Mouse (Mus musculus) heart, embryonic 13.5 days (tissue): ENCODE measurements around the gene Mapk8ip3. TPM values are rescaled to one million over a fixed set of nuclear protein-coding genes. Genes with fewer than 3 reads are reported as not detected.

Source experiments
- ATAC-seq: fragments of 200-750 bp; cut with Nextera tagmentation; 2 replicates; pipeline ENCODE4 v1.8.0; 2017; ENCODE audit warnings: moderate TSS enrichment; ENCODE audit not compliant: insufficient number of reproducible peaks, low FRiP score, low TSS enrichment; ENCODE audit errors: extremely low read depth
- H3K27ac ChIP-seq: fragments of 300-500 bp; sonication (generic); replicated peaks from 2 replicates; pipeline ENCODE4 v1.5.1; 2015; ENCODE audit warnings: moderate library complexity, mild to moderate bottlenecking, inconsistent platforms
- H3K27me3 ChIP-seq: fragments of 300-500 bp; sonication (generic); replicated peaks from 2 replicates; pipeline ENCODE4 v1.6.1; 2015; ENCODE audit warnings: mild to moderate bottlenecking, inconsistent platforms
- H3K36me3 ChIP-seq: fragments of 300-500 bp; sonication (generic); 2 replicates; pipeline ENCODE4 v1.6.1; 2015; ENCODE audit warnings: mild to moderate bottlenecking, inconsistent platforms
- H3K4me1 ChIP-seq: fragments of 300-500 bp; sonication (generic); 2 replicates; pipeline ENCODE4 v1.6.1; 2015; ENCODE audit warnings: inconsistent platforms
- H3K4me2 ChIP-seq: fragments of 300-500 bp; sonication (generic); 2 replicates; pipeline ENCODE4 v1.6.1; 2015; ENCODE audit warnings: inconsistent platforms, mild to moderate bottlenecking, moderate library complexity
- H3K4me3 ChIP-seq: fragments of 300-500 bp; sonication (generic); 2 replicates; pipeline ENCODE4 v1.5.1; 2015; ENCODE audit warnings: moderate library complexity, mild to moderate bottlenecking, inconsistent platforms
- H3K9ac ChIP-seq: fragments of 300-500 bp; sonication (generic); 2 replicates; pipeline ENCODE4 v1.6.1; 2015; ENCODE audit warnings: inconsistent platforms, mild to moderate bottlenecking, moderate library complexity
- H3K9me3 ChIP-seq: fragments of 300-500 bp; sonication (generic); 2 replicates; pipeline ENCODE4 v1.6.1; 2016; ENCODE audit warnings: inconsistent platforms
- WGBS: fragments of 180-500 bp; shearing (Covaris S2); methylation state at CpG from one replicate; pipeline ENCODE4 v1.1.7; 2015; ENCODE audit warnings: mixed read lengths; 5-methylcytosine and 5-hydroxymethylcytosine counted together
- polyA plus RNA-seq: library from polyadenylated mRNA; unstranded; fragments of >200 nt; fragmentation: Nextera tagmentation; extraction: Ambion mirVana; gene quantifications from 2 replicates; pipeline ENCODE4 v1.2.1, GENCODE M21; 2015

Gene Mapk8ip3
- polyA plus RNA-seq, 1 experiment from 2014 or later: 25.2 TPM

DNA sequence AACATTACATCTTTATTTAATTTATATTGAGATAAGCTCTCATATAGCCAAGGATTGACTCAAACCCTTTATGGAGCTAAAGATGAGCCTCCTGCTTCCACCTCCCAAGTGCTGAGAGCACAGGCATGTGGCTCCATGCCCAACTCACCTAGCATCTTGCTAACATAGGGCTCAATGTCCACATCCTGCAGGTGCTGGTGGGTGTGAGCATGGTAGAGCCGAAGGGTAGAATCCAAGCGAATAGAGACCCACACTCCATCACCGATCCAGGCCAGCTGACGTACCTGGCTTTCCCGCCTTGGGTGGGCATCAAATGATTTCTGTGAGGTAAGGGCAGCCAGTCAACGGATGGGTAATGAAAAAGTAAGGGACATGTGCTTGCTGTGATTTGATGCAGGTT, 36.8 kb downstream of the Mapk8ip3 start:
- H3K27me3 ChIP-seq: no peaks in the 10 kb centered on the region
- WGBS: 93% methylated on average over 6 of the region's 6 CpGs
- peaks cover 34% of the 10 kb centered on the region for H3K4me1 ChIP-seq
- peaks cover 82% of the 10 kb centered on the region for H3K36me3 ChIP-seq
- no peak overlapping the region for H3K4me2 ChIP-seq
- ATAC-seq: no peak
- H3K27ac ChIP-seq: no peak overlapping the region
- no peak overlapping the region for H3K4me3 ChIP-seq
- no peaks in the 10 kb centered on the region for H3K9me3 ChIP-seq
- no peak overlapping the region for H3K9ac ChIP-seq

DNA sequence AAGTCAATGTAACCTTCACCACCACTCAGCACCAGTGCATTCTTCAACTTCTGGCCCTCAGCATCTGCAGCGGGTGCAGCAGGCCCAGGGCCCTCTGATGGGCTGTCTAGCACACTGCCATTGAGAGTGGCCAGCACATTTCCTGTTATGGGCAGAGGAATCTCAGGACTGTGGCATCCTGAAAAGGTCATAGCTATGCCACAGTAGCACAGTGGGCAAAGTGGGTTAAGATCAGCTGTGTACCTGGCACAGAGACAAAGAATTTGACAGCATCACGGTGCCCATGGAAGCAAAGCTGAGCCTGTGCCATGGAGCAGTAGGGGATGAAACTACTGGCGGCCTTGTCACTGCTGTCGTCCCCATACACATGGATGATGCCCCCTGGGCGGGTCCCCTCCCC, 37.6 kb downstream of the Mapk8ip3 start:
- Histone ChIP-seq H3K4me1 (peaks cover 38% of the 10 kb centered on the region), H3K27ac (no peak overlapping the region; the same call in 1 of the 2 replicates), H3K4me2 (no peak overlapping the region), H3K36me3 (peaks cover 74% of the 10 kb centered on the region), H3K27me3 (no peaks in the 10 kb centered on the region), H3K9ac (no peak overlapping the region), H3K4me3 (no peak overlapping the region), H3K9me3 (no peaks in the 10 kb centered on the region)
- ATAC-seq: no peak
- 69% methylated on average over 5 of the region's 5 CpGs for WGBS

DNA sequence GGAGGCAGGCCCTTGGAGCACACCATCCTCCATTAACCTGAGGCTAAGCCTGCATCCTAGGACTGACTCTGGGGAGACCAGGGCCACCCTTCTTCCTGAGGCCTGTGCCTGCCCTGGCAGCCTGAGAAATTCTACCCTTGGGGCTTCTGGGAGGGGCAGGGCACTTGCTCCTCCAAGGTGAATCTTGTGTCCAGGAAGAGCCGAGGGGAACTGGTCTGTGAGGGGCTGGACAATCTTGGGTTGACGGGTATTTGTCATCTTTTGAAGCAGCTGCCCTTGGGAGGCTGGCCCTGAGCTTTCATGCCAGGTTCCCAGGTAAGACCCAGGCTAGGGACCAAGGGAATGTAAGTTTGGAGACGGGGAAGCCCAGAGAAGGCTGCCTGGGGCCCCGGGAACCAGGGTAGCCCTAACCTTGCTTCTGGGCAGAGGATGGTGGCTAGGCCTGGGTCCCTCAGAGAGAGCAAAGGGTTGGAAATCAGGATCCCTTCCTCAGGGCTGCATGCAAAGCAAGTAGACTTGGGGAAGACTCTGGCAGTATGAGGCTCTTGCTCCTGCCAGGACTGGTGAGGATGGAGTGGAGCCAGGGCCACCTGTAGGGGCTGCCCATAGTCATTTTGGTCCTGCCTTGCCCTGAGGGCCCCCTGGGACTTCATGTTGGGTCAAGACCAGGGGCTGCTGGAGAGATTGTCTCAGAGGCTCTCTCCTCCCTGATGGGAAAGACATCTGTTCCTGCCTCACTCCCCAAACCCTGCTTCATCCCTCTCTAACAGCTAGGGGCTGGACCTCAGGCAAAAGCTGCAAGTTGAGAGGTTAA, 38.5 kb downstream of the Mapk8ip3 start:
- Histone ChIP-seq H3K9ac (peak overlapping the region; percentile 33), H3K4me2 (no peak overlapping the region), H3K36me3 (peaks cover 70% of the 10 kb centered on the region), H3K27ac (peak overlapping the region; percentile 13; the same call in 1 of the 2 replicates), H3K9me3 (no peaks in the 10 kb centered on the region), H3K27me3 (no peaks in the 10 kb centered on the region), H3K4me1 (peaks cover 46% of the 10 kb centered on the region), H3K4me3 (peak overlapping the region; percentile 87; the same call in 1 of the 2 replicates)
- ATAC-seq: no peak
- 75% methylated on average over 4 of the region's 4 CpGs for WGBS

DNA sequence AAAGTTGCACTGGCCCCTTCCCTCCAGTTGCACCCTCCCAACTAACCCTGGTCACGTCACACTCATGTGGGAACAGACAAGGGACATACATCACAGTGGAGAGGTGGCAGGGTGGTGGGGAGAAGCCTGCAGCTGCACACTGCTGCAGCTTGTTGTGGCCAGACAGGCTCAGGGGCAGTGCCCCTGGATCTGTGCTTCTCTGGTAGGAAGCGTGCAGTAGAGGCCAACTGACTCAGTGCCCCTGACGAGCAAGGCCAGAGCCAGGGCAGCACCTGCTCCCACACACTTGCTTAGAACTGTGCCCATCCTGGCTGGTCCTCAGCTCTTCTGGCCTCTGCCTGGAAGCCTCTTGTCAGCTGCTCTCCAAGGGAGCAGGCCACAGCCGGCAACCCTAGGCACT, 39.2 kb downstream of the Mapk8ip3 start:
- Histone ChIP-seq H3K4me3 (peak overlapping the region; percentile 87), H3K9ac (peak overlapping the region; percentile 30; the same call in 1 of the 2 replicates), H3K4me1 (peaks cover 46% of the 10 kb centered on the region), H3K27ac (no peak overlapping the region), H3K27me3 (no peaks in the 10 kb centered on the region), H3K9me3 (no peaks in the 10 kb centered on the region), H3K36me3 (peaks cover 70% of the 10 kb centered on the region), H3K4me2 (peak overlapping the region; percentile 100)
- WGBS: 72% methylated on average over 4 of the region's 4 CpGs
- no peak for ATAC-seq

DNA sequence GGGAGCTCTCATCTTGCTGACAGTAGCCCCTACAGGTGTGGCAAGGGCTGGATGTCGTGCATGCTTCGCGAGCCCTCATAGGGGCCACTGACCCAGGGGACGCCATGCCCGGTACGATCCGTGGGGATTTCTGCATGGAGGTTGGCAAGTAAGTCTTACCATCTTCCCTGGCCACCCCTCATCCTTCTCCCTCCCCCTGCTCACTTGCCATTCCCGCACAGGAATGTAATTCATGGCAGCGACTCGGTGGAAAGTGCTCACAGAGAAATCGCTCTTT, 39.8 kb downstream of the Mapk8ip3 start:
- Histone ChIP-seq H3K27ac (0 out of 2 replicates have a peak overlapping the region, but pooled peaks have one; percentile 86), H3K4me2 (peak overlapping the region; percentile 100), H3K9ac (peak overlapping the region; percentile 93), H3K4me3 (peak overlapping the region; percentile 87), H3K9me3 (no peaks in the 10 kb centered on the region), H3K36me3 (peaks cover 70% of the 10 kb centered on the region), H3K27me3 (no peaks in the 10 kb centered on the region), H3K4me1 (peaks cover 46% of the 10 kb centered on the region)
- ATAC-seq: no peak
- WGBS: 44% methylated on average over 11 of the region's 11 CpGs

DNA sequence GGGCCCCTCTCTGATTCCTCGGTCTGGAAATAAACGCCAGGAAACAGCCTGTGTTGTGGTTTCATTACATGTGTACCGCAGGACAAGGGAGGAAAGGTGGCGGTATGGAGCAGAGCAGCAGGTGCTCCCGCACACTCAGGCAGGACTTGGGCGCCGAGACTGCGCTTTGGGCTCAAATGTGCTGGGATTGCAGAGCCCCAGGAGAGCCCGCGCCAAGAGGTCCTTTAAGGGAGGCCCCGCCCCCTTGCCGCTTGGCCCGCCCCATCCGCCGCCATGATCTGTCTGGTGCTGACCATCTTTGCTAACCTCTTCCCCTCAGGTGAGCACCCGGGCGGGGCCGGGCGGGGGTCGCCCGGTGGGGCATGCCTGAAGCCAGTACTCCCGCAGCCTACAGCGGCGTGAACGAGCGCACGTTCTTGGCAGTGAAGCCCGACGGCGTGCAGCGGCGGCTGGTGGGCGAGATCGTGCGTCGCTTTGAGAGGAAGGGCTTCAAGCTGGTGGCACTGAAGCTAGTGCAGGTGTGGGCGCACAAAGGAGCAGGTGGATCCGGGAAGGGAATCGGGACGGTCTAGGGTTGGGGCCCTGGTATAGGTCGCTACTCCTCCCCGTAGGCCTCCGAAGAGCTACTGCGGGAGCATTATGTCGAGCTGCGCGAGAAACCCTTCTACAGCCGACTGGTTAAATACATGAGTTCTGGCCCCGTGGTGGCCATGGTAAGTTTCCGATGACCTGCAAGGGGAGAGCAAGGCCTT, 40.4 kb downstream of the Mapk8ip3 start, which contains the start of gene Nme3:
TSS of gene Nme3 (plus strand) at position 260 of the 752 bp plus-strand sequence.
- ATAC-seq: peak; percentile 51
- Histone ChIP-seq H3K27ac (peak within 1 kb of the TSS; percentile 86), H3K9ac (peak within 1 kb of the TSS; percentile 93), H3K4me3 (peak within 1 kb of the TSS; percentile 87), H3K9me3 (no peaks in the 10 kb centered on the region), H3K36me3 (peaks cover 70% of the 10 kb centered on the region), H3K27me3 (no peaks in the 10 kb centered on the region), H3K4me1 (peaks cover 46% of the 10 kb centered on the region), H3K4me2 (peak within 1 kb of the TSS; percentile 100)
- 2% methylated on average over 50 of the region's 50 CpGs for WGBS

DNA sequence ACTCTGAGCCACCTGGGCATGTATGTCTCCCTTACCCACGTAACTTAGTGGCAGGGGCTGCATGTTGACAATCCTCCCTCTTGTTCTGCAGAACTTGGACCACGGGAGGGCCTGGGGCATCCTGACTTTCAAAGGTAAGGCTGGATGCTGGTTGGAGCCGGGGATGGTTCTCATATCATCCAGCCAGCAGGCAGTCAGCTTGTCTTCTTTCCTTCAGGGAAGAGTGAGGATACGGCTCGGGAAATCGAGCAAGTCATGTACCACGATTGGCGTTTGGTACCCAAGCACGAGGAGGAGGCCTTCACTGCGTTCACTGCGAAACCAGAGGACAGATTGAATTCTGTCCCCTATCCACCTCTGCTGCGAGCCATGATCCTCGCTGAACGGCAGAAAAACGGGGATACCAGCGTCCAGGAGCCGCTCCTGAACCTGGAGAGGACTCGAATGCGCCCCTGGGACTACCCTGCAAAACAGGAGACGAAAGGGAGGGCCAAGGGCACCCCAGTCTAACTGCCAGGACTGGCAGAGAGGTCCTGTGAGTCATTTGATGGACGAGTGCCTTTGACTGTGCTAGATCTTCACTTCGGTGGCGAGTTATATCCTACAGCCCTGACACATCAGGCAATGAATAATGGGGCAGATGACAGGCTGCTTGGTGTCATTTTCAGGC, 41.1 kb downstream of the Mapk8ip3 start:
- Histone ChIP-seq H3K4me3 (peak overlapping the region; percentile 87), H3K9me3 (no peaks in the 10 kb centered on the region), H3K4me2 (peak overlapping the region; percentile 100), H3K9ac (peak overlapping the region; percentile 93), H3K4me1 (peaks cover 46% of the 10 kb centered on the region), H3K27me3 (no peaks in the 10 kb centered on the region), H3K27ac (peak overlapping the region; percentile 86), H3K36me3 (peaks cover 70% of the 10 kb centered on the region)
- ATAC-seq: no peak
- 9% methylated on average over 23 of the region's 23 CpGs for WGBS

DNA sequence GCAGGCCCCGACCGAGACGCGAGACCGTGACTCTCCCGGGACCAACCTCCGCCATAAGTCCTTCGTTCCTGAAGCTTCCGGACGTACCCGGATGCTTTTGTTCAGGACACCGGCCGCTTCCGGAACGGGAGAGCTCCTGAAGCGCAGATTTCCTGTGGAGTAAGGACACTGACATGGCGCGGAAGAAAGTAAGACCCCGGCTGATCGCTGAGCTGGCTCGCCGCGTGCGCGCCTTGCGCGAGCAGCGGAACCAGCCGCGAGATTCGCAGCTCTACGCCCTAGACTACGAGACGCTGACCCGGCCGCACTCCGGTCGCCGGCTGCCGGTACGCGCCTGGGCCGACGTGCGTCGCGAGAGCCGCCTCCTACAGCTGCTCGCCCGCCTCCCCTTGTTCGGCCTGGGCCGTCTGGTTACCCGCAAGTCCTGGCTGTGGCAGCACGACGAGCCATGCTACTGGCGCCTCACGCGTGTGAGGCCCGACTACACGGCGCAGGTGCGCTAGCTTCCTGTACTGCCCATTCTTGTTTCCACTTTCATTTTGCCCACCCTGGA, 41.7 kb downstream of the Mapk8ip3 start, which contains the start of the genes Eme2 and Mrps34:
TSS of gene Eme2 (minus strand) at position 93 of the 553 bp plus-strand sequence.
TSS of gene Mrps34 (plus strand) at position 122 of the 553 bp plus-strand sequence.
- H3K27ac ChIP-seq: peak within 1 kb of the TSS; percentile 86
- under 1% methylated on average over 62 of the region's 62 CpGs for WGBS
- H3K4me3 ChIP-seq: peak within 1 kb of the TSS; percentile 87
- H3K36me3 ChIP-seq: peaks cover 70% of the 10 kb centered on the region
- 0 out of 2 replicates have a peak, but pooled peaks have one; percentile 15 for ATAC-seq
- H3K9ac ChIP-seq: peak within 1 kb of the TSS; percentile 93
- peaks cover 46% of the 10 kb centered on the region for H3K4me1 ChIP-seq
- no peaks in the 10 kb centered on the region for H3K9me3 ChIP-seq
- H3K27me3 ChIP-seq: no peaks in the 10 kb centered on the region
- peak within 1 kb of the TSS; percentile 100 for H3K4me2 ChIP-seq

DNA sequence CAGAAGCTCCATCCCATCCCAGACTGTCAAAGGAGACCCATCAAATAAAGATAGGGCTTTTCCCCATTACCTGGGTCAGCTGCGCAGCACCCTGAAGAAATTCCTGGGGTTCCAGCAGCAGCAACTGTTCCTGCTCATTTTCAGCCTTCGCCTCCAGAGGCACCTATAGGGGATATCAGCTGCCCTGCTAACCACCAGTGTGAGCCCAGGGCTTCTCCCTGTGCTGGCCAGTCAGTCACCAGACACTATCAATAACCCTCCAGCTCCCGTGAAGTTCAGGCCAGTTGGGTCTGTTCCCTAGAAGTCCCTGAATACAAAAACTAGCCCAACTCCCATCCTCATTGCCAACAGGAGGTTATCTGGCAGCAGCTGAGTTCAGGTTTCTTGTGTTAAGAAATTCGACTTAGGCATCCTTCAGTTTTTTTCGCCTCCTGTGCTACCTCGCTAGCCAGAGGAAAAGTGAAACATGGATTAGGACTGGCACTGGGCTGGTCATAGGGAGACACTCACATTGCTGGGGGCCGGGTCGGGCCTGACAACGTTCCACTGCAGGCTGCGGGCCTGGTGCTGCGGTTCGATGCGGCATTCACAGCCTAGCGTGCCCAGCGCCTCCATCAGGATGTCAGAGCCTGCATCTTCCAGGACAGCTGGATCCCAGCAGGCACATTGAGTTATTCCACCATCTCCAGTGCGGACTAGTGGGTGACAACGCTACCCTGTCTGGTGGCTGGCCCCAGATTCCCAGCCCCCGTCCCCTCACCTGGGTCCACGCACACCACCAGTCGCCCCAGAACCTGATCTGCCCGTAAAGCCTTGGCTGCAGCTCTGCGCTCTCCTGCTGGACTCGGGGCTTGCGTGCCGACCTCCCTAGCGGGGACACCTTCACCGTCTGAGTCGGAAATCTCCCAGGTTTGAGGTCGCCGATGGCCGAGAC, 42.4 kb downstream of the Mapk8ip3 start:
- WGBS: 9% methylated on average over 31 of the region's 31 CpGs
- peak overlapping the region; percentile 86 for H3K27ac ChIP-seq
- peak overlapping the region; percentile 87 for H3K4me3 ChIP-seq
- peak overlapping the region; percentile 93 for H3K9ac ChIP-seq
- peaks cover 70% of the 10 kb centered on the region for H3K36me3 ChIP-seq
- peaks cover 44% of the 10 kb centered on the region for H3K4me1 ChIP-seq
- H3K9me3 ChIP-seq: no peaks in the 10 kb centered on the region
- peak overlapping the region; percentile 100 for H3K4me2 ChIP-seq
- H3K27me3 ChIP-seq: no peaks in the 10 kb centered on the region
- ATAC-seq: no peak

DNA sequence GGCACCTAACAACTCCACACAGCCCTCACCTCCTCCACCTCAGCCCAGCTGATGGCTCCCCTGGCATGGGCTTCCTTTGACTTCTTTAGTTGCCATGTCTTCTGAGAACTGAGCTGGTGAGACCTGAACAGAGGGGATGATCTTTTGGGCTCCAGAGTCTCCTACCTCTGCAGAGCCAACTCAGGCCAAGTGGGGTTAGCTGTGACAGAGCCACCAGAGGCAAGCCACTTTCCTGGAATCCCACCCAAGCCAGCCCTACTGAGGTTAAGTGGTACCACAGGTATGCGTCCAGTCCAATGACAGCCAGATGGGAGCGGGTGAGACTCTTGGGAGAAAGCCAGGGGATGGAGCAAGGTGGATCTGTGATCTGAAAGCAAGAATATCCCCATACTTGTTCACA, 43.5 kb downstream of the Mapk8ip3 start:
- 0 out of 2 replicates have a peak overlapping the region, but pooled peaks have one; percentile 87 for H3K4me3 ChIP-seq
- H3K36me3 ChIP-seq: peaks cover 67% of the 10 kb centered on the region
- WGBS: 80% methylated on average over 2 of the region's 2 CpGs
- ATAC-seq: no peak
- no peak overlapping the region for H3K4me2 ChIP-seq
- no peaks in the 10 kb centered on the region for H3K9me3 ChIP-seq
- H3K27ac ChIP-seq: no peak overlapping the region
- no peak overlapping the region for H3K9ac ChIP-seq
- no peaks in the 10 kb centered on the region for H3K27me3 ChIP-seq
- peaks cover 40% of the 10 kb centered on the region for H3K4me1 ChIP-seq
